Mouse (Mus musculus) adrenal gland, adult 2 months (tissue): ENCODE measurements around the gene Slc35e4. TPM values are rescaled to one million over a fixed set of nuclear protein-coding genes. Genes with fewer than 3 reads are reported as not detected.
"Not testable (repeated sequence)": the region's sequence is repeated elsewhere in the genome, so short reads cannot be mapped to it uniquely, and the experiment has no call there.

Source experiments
- DNase-seq: peaks from one replicate; pipeline ENCODE4 v3.0.0; 2021
- polyA plus RNA-seq: library from polyadenylated mRNA; depleted of rRNA; stranded (reverse); fragments of >200 nt; gene quantifications from 2 replicates; pipeline ENCODE4 v1.2.3, GENCODE M21; 2012
- total RNA-seq, 2 experiments: library from RNA; stranded (reverse); gene quantifications; 2 replicates each; pipeline ENCODE4 v1.2.3; 2021

Gene Slc35e4
- total and polyA plus RNA-seq, 3 experiments: 3.1 to 13.9 (median 13.5) TPM

GRCm38 (mm10) chr11:3918738-3919137, 4.3 kb upstream of the Slc35e4 start:
- DNase-seq: no peak

DNA sequence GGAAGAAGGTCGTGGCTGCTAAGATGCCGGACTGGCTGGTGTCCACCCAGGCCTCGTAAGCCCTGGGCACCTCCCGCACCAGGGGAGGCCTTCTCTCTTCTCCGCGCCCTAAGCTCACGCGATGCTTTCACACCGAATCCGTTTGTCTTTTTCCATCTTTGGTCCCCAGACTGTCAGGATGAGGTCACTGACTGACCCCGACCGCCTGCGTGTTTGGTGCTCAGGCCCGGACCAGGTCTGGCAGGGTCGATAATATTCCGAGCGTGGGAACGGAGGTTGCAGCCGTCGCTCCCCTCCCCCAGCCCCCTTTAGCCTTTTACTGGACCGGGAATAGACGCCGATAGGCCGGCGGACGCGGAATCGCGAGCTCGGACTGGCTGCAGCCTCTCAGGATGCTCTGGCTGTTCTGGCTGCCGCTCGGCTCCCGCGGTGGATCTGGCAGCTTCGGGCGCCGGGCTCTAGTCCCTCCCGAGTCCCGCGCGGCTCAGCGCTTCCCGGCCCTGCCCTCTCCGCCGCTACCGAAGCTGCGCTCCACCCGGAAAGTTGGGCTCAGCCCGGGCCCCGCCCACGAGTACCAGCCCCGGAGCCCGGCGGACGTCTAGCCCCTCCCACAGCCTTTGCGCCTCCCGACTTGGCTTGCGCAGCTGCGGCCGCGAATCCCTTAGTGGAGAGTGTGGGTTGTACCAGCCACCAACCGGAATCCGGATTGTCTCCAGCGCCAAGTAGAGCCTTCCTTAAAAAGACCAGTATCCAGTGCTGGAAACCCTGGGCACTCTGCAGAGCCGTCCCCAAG, 952 bp downstream of the Slc35e4 start:
- DNase-seq: peak; percentile 98

DNA sequence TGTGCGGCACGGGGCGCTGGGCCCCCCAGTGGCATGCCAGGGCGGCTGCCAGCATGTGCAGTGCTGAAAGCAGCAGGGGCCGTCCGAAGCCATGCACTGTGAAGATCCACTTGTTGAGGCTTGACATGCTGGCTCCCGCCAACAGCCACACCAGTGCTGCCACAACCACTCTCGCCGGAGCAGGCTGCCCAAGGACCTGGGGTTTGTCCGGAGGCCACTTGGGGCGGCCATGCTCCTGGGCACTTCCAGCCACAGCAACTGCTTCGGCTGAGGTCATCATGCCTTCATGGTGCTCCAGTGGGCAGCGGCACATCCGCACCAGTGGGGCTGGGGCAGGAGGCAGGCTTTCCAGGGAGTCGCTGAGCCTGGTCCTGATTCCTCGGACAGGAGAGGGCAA, 1.6 kb downstream of the Slc35e4 start:
- peak; percentile 65 for DNase-seq

DNA sequence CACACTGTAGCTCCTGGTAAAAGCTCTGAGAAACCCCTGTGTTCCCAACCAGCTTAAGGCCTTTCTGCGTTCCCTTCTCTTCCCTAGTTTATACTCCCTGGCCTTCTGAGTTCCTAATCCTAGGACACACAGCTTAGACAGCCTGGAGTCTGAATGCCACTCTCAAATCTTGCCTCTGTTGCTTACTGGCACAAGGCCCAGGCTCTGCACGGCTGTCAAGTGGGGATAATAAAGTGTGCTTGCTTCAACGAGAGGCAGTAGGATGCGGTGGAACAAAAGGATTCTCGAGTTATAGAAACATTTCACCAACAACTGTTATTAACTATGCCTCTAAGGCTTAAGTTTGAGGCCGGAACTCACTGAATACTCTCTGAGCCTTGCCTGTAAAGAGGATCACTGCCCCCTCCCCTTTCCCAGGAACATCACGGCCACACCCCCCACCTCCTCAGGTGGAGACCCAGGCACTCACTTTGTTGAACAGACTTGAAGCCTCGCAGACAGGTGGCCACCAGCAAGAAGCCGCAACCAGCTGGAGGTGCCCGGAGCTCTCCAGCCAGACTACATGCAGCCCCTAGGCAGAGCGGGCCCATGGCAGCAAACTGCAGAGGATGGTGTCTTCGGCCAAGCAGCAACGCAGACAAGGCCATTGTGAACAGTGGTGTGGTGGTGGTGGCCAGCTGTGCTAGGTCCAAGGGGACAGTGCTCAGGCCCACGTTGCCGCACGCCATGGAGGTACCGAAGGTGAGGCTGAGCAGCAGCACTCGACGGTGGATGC, 2.2 kb downstream of the Slc35e4 start:
- DNase-seq: peak; percentile 58

GRCm38 (mm10) chr11:3911440-3911839, 3.0 kb downstream of the Slc35e4 start:
- not testable (repeated sequence) for DNase-seq

DNA sequence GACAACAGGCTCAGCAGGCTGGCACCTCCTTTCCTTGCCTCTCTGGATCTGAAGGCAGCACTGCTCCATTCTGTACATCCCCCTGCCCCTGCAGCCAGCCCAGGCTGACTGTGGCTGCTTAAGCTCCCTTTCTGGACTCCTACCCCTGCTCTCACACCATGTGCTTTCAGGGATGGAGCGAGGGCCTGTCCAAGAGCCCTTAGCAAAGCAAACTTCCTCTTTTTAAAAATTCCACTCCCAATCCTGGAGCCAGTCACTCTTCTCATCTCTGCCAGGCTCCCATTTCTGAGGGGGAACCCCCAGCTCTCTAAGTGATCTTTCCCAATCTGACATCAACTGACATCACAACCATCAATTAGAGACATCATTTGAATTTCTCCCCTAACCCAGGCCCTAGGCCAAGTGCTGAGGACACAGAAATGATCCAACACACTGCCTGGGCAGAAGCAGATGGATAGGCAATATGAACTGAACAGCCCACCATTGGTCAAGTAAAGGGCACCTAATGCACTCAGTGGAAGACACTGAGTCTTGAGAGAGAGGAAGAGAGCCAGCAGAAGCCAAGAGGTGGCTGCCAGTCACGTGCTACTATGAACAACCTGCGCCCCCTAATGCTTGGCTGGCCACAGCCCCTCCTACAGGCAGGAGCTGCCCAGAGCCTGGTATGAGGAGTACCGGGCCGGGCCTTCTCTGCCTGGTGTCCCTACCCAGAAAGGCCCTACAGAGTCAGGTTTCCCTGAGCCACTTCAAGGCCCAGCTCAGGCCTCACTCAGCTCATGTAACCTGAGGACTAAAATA, 3.8 kb downstream of the Slc35e4 start:
- DNase-seq: no peak

- no peak for DNase-seq
Observed at GRCm38 (mm10) chr11:3909236-3909635, 5.2 kb downstream of the Slc35e4 start.

DNA sequence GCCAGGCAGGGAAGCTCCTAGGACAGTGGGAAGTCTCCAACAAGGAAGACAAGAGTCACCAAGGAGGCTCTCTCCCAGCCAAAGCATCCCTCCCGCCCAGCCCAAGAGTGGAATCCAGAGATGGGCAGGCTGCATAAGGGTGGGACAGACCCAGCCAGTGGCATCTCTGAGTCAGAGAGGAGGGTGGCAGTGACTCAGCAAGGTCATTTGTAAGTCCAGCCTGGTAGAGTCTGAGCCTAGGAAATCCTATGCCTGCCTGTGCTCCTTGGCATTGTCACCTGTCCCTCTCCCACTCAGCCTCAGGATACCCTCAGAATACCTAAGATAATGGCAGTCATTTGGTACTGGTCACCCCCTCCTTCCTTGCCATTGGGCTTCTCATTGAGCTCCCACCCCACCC, 9.0 kb downstream of the Slc35e4 start:
- DNase-seq: peak; percentile 80

GRCm38 (mm10) chr11:3904673-3905072, 9.8 kb downstream of the Slc35e4 start:
- no peak for DNase-seq

- DNase-seq: peak; percentile 86
Observed at GRCm38 (mm10) chr11:3903046-3903445, 11.4 kb downstream of the Slc35e4 start.

- DNase-seq: no peak
Observed at GRCm38 (mm10) chr11:3902516-3902915, 11.9 kb downstream of the Slc35e4 start.

GRCm38 (mm10) chr11:3900296-3900695, 14.2 kb downstream of the Slc35e4 start:
- DNase-seq: no peak

DNA sequence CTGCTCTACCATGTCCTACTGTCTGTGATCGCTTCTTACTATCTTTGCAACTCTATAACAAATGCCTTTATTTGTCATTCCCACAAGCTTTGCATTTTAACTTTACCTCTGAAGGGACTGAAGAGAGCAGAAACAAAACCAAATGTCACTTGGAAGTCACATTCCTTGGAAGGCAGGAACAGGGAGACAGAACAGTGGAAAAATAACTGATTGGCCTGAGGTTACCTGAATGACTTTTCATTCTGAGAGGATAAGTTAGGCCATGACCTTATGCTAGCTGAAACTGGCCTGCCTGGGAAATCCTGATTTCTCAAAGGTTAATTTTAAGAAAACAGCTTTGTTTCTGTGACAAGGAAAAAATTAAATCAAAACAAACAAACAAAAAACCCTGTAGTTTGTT, 18.5 kb downstream of the Slc35e4 start:
- no peak for DNase-seq

DNA sequence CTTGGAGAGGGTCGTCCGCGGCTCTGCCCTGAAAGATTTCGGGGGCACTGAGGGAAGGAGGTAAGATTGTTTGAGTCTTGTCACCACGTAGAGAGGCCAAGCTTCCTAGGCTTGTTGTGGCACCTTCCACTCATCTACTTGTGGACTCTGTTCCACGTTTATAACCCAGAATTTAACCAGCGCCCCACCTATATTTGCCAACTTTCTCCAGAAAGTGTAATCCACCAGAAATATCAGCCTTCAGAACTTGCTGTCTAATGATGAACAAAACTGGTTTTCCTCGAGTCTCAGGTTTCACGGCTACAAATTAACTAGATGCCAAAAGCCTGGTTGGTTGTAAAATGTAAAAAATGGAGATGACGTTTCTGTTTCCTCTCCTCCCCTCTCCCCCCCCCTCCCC, 19.0 kb downstream of the Slc35e4 start:
- no peak for DNase-seq

DNA sequence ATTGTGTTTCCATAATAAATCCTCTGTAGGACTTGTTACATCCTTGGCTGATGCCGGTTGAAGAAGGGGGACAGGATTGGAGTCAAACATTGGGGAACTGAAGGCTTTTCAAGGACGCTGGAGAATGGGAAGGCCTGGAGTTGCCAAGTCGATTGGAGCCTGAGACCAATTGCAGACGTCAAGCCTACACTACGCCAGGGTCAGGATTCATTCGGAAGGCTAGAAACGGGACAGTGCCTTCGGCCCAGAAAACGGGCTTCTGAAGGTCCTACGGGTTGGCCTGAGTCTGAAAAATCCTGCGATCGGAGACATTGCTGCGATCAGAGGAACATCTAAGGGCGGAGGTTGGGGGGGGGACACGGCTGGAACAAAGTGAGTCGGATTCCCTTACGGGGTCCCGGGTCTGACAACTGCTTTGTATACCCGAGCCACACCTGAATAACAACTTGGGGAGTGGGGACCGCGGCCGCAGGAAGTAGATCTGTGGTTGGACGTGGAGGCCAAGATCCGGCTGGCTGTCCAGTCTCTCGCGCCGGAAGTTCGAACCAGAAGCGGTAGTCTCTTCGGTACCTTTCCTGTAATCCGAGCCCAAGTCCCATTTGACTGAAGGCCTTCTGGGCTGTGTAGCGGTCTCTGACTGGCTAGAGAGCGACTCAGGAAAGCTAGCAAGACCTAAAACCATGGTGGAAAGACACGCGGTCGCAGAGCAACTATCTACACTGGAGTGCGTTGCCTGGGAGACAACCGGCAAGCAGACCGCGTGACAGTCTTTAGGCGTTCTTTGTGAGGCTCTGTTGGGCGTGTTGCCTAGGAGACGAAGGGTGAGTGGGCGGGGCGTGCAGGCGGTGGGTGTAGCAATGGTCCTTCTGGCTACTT, 19.8 kb downstream of the Slc35e4 start, which contains the start of the genes 4921536K21Rik and Dusp18:
4921536K21Rik (minus strand) TSS at position 693 of the 876 bp plus-strand sequence.
Dusp18 (plus strand) TSS at position 835 of the 876 bp plus-strand sequence.
- peak; percentile 95 for DNase-seq

GRCm38 (mm10) chr11:3893970-3894369, 20.5 kb downstream of the Slc35e4 start:
- DNase-seq: no peak

- DNase-seq: peak; percentile 59
Observed at GRCm38 (mm10) chr11:3887331-3887730, 27.1 kb downstream of the Slc35e4 start.

DNA sequence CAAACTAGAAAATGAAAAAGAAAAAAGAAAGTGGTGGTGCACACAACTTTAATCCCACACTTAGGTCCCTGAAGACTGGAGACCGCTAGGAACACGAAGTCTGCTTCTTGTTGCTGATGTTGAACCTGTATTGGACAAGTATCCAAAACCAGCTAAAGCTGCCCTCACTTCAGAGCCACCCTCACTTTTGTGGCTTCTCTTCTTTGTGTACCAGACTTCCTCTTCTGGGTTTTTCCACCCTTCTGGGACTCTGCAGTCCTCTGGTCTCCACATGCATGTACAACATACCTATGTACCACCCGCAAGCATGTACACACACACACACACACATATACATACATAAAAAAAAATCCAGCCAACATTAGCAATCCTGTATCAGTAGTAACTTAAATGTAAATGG, 30.8 kb downstream of the Slc35e4 start:
- DNase-seq: no peak

GRCm38 (mm10) chr11:3879836-3880235, 34.6 kb downstream of the Slc35e4 start:
- DNase-seq: peak; percentile 61

DNA sequence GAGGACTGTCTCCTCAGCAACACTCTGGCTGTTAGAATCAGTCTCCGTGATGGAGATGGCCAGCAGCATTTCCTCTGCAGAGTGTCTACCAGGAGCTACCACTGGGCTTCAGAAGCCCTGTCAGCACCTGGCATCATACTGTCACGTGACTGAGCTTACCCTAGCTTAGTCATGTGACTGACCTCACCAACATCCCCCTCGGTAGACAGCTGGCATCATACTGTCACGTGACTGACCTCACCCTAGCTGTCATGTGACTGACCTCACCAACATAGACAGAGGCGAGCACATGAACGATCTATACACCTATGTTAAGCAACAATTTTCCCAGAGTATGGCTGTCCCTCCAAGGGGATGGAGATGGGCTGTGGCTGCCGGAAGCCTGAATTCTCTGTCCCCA, 35.8 kb downstream of the Slc35e4 start:
- no peak for DNase-seq

- DNase-seq: no peak
Observed at GRCm38 (mm10) chr11:3876419-3876818, 38.0 kb downstream of the Slc35e4 start.
